Mouse (Mus musculus): ENCODE results near the gene Vmn2r85. TPM values are rescaled to one million over a fixed set of nuclear protein-coding genes. Genes with fewer than 3 reads are reported as not detected.
"Not testable (repeated sequence)": the region's sequence is repeated elsewhere in the genome, so short reads cannot be mapped to it uniquely, and the experiment has no call there.

Gene Vmn2r85
- total and polyA plus RNA-seq, 3 experiments, result not detected

- dilution Hi-C loops (cut with MboI; ENCODE audit: extremely low pct_ligation_motif_present, extremely low pct_unique_long_range_greater_than_20kb, low sequenced_read_pairs); H3K4me3 ChIP-seq (replicated peaks in 1 of 3; ENCODE audit: low read depth in 2 of 3, low read length in 2 of 3, poor library complexity in 1 of 3); H3K4me1 ChIP-seq (ENCODE audit: control insufficient read depth in 1 of 2, insufficient read depth in 2 of 2); H3K27ac ChIP-seq (ENCODE audit: insufficient read depth, low read depth); DNase-seq (ENCODE audit: extremely low read depth); H3K79me2 ChIP-seq (replicated peaks; ENCODE audit: control insufficient read depth, extremely low read depth, insufficient read depth, poor library complexity, severe bottlenecking); H3K9ac ChIP-seq (ENCODE audit: insufficient read depth, low read depth); in situ Hi-C loops (cut with MboI; ENCODE audit: low pct_ligation_motif_present, low pct_unique_long_range_greater_than_20kb, low sequenced_read_pairs); H3K4me2 ChIP-seq (ENCODE audit: insufficient read depth, low read depth, poor library complexity, severe bottlenecking); H3K9me3 ChIP-seq (replicated peaks; ENCODE audit: low read length); H3K27me3 ChIP-seq (replicated peaks); H3K36me3 ChIP-seq (replicated peaks in 1 of 2; ENCODE audit: control insufficient read depth in 1 of 2, insufficient read depth in 1 of 2, low read length in 1 of 2): not testable (repeated sequence)
Observed at GRCm38 (mm10) chr10:130419954-130420353, 9.5 kb downstream of the Vmn2r85 start.

GRCm38 (mm10) chr10:130416352-130416751, 13.2 kb downstream of the Vmn2r85 start:
- H3K9ac ChIP-seq (ENCODE audit: insufficient read depth, low read depth); H3K27me3 ChIP-seq (replicated peaks); dilution Hi-C loops (cut with MboI; ENCODE audit: extremely low pct_ligation_motif_present, extremely low pct_unique_long_range_greater_than_20kb, low sequenced_read_pairs); in situ Hi-C loops (cut with MboI; ENCODE audit: low pct_ligation_motif_present, low pct_unique_long_range_greater_than_20kb, low sequenced_read_pairs); H3K36me3 ChIP-seq (replicated peaks in 1 of 2; ENCODE audit: control insufficient read depth in 1 of 2, insufficient read depth in 1 of 2, low read length in 1 of 2); DNase-seq (ENCODE audit: extremely low read depth); H3K4me3 ChIP-seq (replicated peaks in 1 of 3; ENCODE audit: low read depth in 2 of 3, low read length in 2 of 3, poor library complexity in 1 of 3); H3K4me1 ChIP-seq (ENCODE audit: control insufficient read depth in 1 of 2, insufficient read depth in 2 of 2); H3K79me2 ChIP-seq (replicated peaks; ENCODE audit: control insufficient read depth, extremely low read depth, insufficient read depth, poor library complexity, severe bottlenecking); H3K4me2 ChIP-seq (ENCODE audit: insufficient read depth, low read depth, poor library complexity, severe bottlenecking); H3K27ac ChIP-seq (ENCODE audit: insufficient read depth, low read depth); H3K9me3 ChIP-seq (replicated peaks; ENCODE audit: low read length): not testable (repeated sequence)

GRCm38 (mm10) chr10:130412167-130412698, 17.3 kb downstream of the Vmn2r85 start:
- H3K79me2 ChIP-seq (replicated peaks; ENCODE audit: control insufficient read depth, extremely low read depth, insufficient read depth, poor library complexity, severe bottlenecking); H3K4me3 ChIP-seq (replicated peaks in 1 of 3; ENCODE audit: low read depth in 2 of 3, low read length in 2 of 3, poor library complexity in 1 of 3); dilution Hi-C loops (cut with MboI; ENCODE audit: extremely low pct_ligation_motif_present, extremely low pct_unique_long_range_greater_than_20kb, low sequenced_read_pairs); H3K4me2 ChIP-seq (ENCODE audit: insufficient read depth, low read depth, poor library complexity, severe bottlenecking); H3K9ac ChIP-seq (ENCODE audit: insufficient read depth, low read depth); DNase-seq (ENCODE audit: extremely low read depth); H3K4me1 ChIP-seq (ENCODE audit: control insufficient read depth in 1 of 2, insufficient read depth in 2 of 2); H3K27ac ChIP-seq (ENCODE audit: insufficient read depth, low read depth); H3K36me3 ChIP-seq (replicated peaks in 1 of 2; ENCODE audit: control insufficient read depth in 1 of 2, insufficient read depth in 1 of 2, low read length in 1 of 2); H3K27me3 ChIP-seq (replicated peaks); in situ Hi-C loops (cut with MboI; ENCODE audit: low pct_ligation_motif_present, low pct_unique_long_range_greater_than_20kb, low sequenced_read_pairs); H3K9me3 ChIP-seq (replicated peaks; ENCODE audit: low read length): not testable (repeated sequence)

GRCm38 (mm10) chr10:130394232-130394631, 35.3 kb downstream of the Vmn2r85 start, which contains the start of gene Vmn2r84:
TSS of gene Vmn2r84 (minus strand) at chr10:130394332.
- in situ Hi-C loops (cut with MboI; ENCODE audit: low pct_ligation_motif_present, low pct_unique_long_range_greater_than_20kb, low sequenced_read_pairs) (no loop called here), dilution Hi-C loops (cut with MboI; ENCODE audit: extremely low pct_ligation_motif_present, extremely low pct_unique_long_range_greater_than_20kb, low sequenced_read_pairs) (no loop called here)

More at GRCm38 (mm10) chr10:130394232-130394631, 35.3 kb downstream of the Vmn2r85 start, which contains the start of gene Vmn2r84:
- H3K4me2 ChIP-seq (ENCODE audit: insufficient read depth, low read depth, poor library complexity, severe bottlenecking), result no peak within 1 kb of the TSS
- H3K9ac ChIP-seq (ENCODE audit: insufficient read depth, low read depth), result no peak within 1 kb of the TSS
- H3K9me3 ChIP-seq (replicated peaks; ENCODE audit: low read length), result no peaks in the 10 kb centered on the region
- H3K4me1 ChIP-seq (ENCODE audit: control insufficient read depth in 1 of 2, insufficient read depth in 2 of 2), result no peaks in the 10 kb centered on the region
- H3K4me3 ChIP-seq (replicated peaks in 1 of 3; ENCODE audit: low read depth in 2 of 3, low read length in 2 of 3, poor library complexity in 1 of 3), result no peak within 1 kb of the TSS
- no peak for DNase-seq (ENCODE audit: extremely low read depth)
- no peak within 1 kb of the TSS for H3K27ac ChIP-seq (ENCODE audit: insufficient read depth, low read depth)
- H3K79me2 ChIP-seq (replicated peaks; ENCODE audit: control insufficient read depth, extremely low read depth, insufficient read depth, poor library complexity, severe bottlenecking), result no peaks in the 10 kb centered on the region
- no peaks in the 10 kb centered on the region for H3K36me3 ChIP-seq (replicated peaks in 1 of 2; ENCODE audit: control insufficient read depth in 1 of 2, insufficient read depth in 1 of 2, low read length in 1 of 2)
- TF ChIP-seq CHD1 (IDR thresholded peaks at IDR 0.05; ENCODE audit: low read depth, low read length) (no peak), ZC3H11A (IDR thresholded peaks at IDR 0.05; ENCODE audit: low read depth, low read length) (no peak), PAX5 (IDR thresholded peaks at IDR 0.05; ENCODE audit: low read length) (no peak), ETS1 (conservative IDR thresholded peaks at IDR 0.05; ENCODE audit: low read depth, low read length) (no peak), ZMIZ1 (IDR thresholded peaks at IDR 0.05; ENCODE audit: low read depth, low read length) (no peak), JUND (conservative IDR thresholded peaks at IDR 0.05; ENCODE audit: low read depth, low read length) (no peak), E2F4 (IDR thresholded peaks at IDR 0.05; ENCODE audit: insufficient replicate concordance, low read depth, low read length) (no peak), KAT2A (IDR thresholded peaks at IDR 0.05; ENCODE audit: insufficient replicate concordance, low read length) (no peak), NRF1 (IDR thresholded peaks at IDR 0.05; ENCODE audit: low read depth, low read length) (no peak), NELFE (IDR thresholded peaks at IDR 0.05; ENCODE audit: low read depth, low read length) (no peak), CHD2 (IDR thresholded peaks at IDR 0.05; ENCODE audit: low read length) (no peak), POLR2A (IDR thresholded peaks at IDR 0.05; ENCODE audit: low read depth, low read length) (no peak), ELF1 (IDR thresholded peaks at IDR 0.05; ENCODE audit: low read depth, low read length) (no peak), GABPA (IDR thresholded peaks at IDR 0.05; ENCODE audit: insufficient replicate concordance, low read depth, low read length) (no peak), BHLHE40 (IDR thresholded peaks at IDR 0.05; ENCODE audit: low read depth, low read length) (no peak), USF1 (IDR thresholded peaks at IDR 0.05; ENCODE audit: low read depth, low read length) (no peak), RCOR1 (conservative IDR thresholded peaks at IDR 0.05; ENCODE audit: low read depth, low read length) (no peak)
- H3K27me3 ChIP-seq (replicated peaks), result no peaks in the 10 kb centered on the region
